Mouse (Mus musculus): ENCODE measurements around the gene 4930447F04Rik. TPM values are rescaled to one million over a fixed set of nuclear protein-coding genes. Genes with fewer than 3 reads are reported as not detected.

4930447F04Rik gene
- total RNA-seq (2021) = not detected
- long read RNA-seq = 0 reads

DNA sequence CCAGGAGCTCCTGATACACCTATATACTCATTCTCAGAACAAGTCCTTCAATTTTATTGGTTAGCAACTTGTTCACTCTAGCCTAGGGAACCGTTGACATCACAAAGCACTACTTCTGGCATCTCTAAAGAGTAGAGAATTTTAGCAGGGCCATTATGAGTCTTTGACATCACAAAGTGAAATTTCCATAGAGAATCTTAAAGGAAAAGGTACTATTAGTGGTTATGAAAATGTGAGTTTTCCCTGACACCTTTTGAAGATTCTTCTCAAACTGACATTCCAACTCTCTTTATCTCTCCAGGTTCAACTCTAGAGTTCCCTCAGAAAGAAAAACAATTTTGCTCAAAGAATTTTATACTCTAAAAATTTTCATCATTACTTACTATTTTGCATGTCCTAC, at the start of gene 4930447F04Rik:
TSS of gene 4930447F04Rik (minus strand) at position 101 of the 400 bp plus-strand sequence.
- DNase-seq (ENCODE audit: low spot score in 2 of 2) = no peak

All from layer of hippocampus, postnatal 10 days (tissue).